Mouse (Mus musculus): Measurements from ENCODE around the gene Cfap65.

DNA sequence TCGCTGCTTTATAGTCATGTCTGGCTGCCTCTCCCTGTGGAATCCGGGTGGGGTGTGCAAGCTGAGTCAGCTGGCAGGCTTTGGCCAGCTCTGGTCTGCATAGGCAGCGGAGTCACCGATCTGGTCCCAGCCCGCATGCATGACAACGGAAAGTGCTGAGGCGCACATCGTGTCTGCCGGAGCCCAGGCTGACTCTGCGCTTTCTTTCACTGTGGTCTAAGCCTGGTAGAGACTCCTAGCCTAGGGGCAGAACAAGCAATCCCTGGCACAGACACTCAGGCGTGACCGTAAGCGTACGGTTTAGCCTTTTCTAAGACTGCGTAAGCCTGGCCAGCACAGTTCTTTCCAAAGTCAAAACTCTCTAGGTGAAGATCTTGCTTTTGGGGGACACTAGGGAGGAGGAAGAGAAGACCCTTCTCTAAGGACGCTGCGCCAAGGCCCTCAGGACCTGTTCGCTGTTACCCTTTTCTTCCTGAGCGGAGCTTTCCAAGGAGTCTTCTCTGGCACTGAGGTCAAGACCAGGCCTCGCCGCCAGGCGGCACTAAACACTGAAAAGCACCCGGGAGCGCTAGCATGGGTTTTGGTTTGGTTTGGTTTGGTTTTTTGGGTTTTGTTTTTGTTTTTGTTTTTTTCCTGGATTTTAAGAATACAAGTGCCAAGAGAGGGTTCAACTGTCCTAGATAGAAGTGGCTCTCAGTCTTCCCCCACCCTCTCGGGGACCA is 42.1 kb downstream of the Cfap65 start, which contains the start of gene Cryba2:
- TF ChIP-seq CTCF (IDR thresholded peaks at IDR 0.05; ENCODE audit: insufficient read depth, low read length) (peak; percentile 73), POLR2A (IDR thresholded peaks at IDR 0.05; ENCODE audit: borderline replicate concordance, extremely low read depth, low read depth, low read length) (no peak)

Data from lung, adult 2 months (tissue).